Mouse (Mus musculus): ENCODE data around the gene Nlrc3. TPM values are rescaled to one million over a fixed set of nuclear protein-coding genes. Genes with fewer than 3 reads are reported as not detected.

The Nlrc3 gene
- polyA plus RNA-seq, 1 experiment from 2014 or later: 1.2 TPM

Small RNA genes lying within 50 kb of the gene (microRNA-seq; reads per million reads assigned to microRNA genes)
- gene Gm23493: not detected

Other genes starting within 250 kb of the Nlrc3 start
- gene Zfp263, start 232.5 kb downstream of the Nlrc3 start, polyA plus RNA-seq (2014; fragmentation: Nextera tagmentation; extraction: Ambion mirVana): 30.5 and 35.4 TPM in 2 replicates
- gene Olfr15, start 145.8 kb downstream of the Nlrc3 start, polyA plus RNA-seq (2014; fragmentation: Nextera tagmentation; extraction: Ambion mirVana): not detected in 2 replicates
- gene Zfp174, start 129.4 kb downstream of the Nlrc3 start, polyA plus RNA-seq (2014; fragmentation: Nextera tagmentation; extraction: Ambion mirVana): 2.2 and 3.2 TPM in 2 replicates
- 100 and 102 TPM in 2 replicates for gene Naa60, start 104.3 kb downstream of the Nlrc3 start, polyA plus RNA-seq (2014; fragmentation: Nextera tagmentation; extraction: Ambion mirVana)
- gene Zfp597, start 92.1 kb downstream of the Nlrc3 start, polyA plus RNA-seq (2014; fragmentation: Nextera tagmentation; extraction: Ambion mirVana): 16.2 and 18.5 TPM in 2 replicates
- gene Gm20695, start 92.0 kb downstream of the Nlrc3 start, polyA plus RNA-seq (2014; fragmentation: Nextera tagmentation; extraction: Ambion mirVana): 2.2 and 3.7 TPM in 2 replicates
- 9.1 and 11.2 TPM in 2 replicates for gene 1700037C18Rik, start 67.9 kb downstream of the Nlrc3 start, polyA plus RNA-seq (2014; fragmentation: Nextera tagmentation; extraction: Ambion mirVana)
- gene Cluap1, start 67.8 kb downstream of the Nlrc3 start, polyA plus RNA-seq (2014; fragmentation: Nextera tagmentation; extraction: Ambion mirVana): 33.9 and 36.8 TPM in 2 replicates
- 30.0 and 40.0 TPM in 2 replicates for gene Slx4, start 27.1 kb upstream of the Nlrc3 start, polyA plus RNA-seq (2014; fragmentation: Nextera tagmentation; extraction: Ambion mirVana)
- gene Dnase1, start 60.3 kb upstream of the Nlrc3 start, polyA plus RNA-seq (2014; fragmentation: Nextera tagmentation; extraction: Ambion mirVana): 5.9 and 7.0 TPM in 2 replicates
- gene Trap1, start 101.2 kb upstream of the Nlrc3 start, polyA plus RNA-seq (2014; fragmentation: Nextera tagmentation; extraction: Ambion mirVana): 47.0 and 49.2 TPM in 2 replicates
- 46.8 and 48.7 TPM in 2 replicates for gene Crebbp, start 237.4 kb upstream of the Nlrc3 start, polyA plus RNA-seq (2014; fragmentation: Nextera tagmentation; extraction: Ambion mirVana)